Mouse (Mus musculus) bone marrow macrophage, adult 2 months (primary cell): ENCODE data around the gene Leng8.

ENCODE experiments used
- CTCF ChIP-seq: IDR thresholded peaks from 2 replicates; pipeline ENCODE4 v1.5.1; 2012; ENCODE audit warnings: low read depth, mild to moderate bottlenecking, low read length, moderate library complexity
- POLR2A ChIP-seq: IDR thresholded peaks from 2 replicates; pipeline ENCODE4 v1.6.1; 2012; ENCODE audit warnings: mild to moderate bottlenecking, low read depth, low read length, borderline replicate concordance

DNA sequence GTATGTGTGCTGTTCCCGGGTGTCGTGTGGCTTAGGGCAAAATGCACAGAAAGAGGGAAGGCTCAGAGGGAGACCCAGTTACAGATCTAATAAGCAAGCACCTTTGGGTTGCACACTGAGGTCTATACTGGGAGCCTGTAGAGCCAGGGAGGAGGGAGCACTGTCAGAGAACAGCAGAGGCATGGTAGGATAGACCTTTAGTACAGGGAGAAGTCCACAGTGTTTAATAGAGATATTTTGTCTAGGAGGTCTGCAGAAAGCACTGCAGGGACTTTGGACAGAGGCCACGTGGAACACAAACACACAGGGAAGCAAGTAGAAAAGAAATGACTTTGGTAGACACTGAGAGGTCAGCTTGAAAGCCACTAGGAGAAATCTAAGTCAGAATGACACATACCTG lies 28.4 kb downstream of the Leng8 start:
- TF ChIP-seq POLR2A (no peak), CTCF (no peak)
